Mouse (Mus musculus): ENCODE data around the gene Pbld2. TPM values are rescaled to one million over a fixed set of nuclear protein-coding genes. Genes with fewer than 3 reads are reported as not detected.

Gene Pbld2
- total and polyA plus RNA-seq, 3 experiments = 0.15 TPM; not detected in 1

DNA sequence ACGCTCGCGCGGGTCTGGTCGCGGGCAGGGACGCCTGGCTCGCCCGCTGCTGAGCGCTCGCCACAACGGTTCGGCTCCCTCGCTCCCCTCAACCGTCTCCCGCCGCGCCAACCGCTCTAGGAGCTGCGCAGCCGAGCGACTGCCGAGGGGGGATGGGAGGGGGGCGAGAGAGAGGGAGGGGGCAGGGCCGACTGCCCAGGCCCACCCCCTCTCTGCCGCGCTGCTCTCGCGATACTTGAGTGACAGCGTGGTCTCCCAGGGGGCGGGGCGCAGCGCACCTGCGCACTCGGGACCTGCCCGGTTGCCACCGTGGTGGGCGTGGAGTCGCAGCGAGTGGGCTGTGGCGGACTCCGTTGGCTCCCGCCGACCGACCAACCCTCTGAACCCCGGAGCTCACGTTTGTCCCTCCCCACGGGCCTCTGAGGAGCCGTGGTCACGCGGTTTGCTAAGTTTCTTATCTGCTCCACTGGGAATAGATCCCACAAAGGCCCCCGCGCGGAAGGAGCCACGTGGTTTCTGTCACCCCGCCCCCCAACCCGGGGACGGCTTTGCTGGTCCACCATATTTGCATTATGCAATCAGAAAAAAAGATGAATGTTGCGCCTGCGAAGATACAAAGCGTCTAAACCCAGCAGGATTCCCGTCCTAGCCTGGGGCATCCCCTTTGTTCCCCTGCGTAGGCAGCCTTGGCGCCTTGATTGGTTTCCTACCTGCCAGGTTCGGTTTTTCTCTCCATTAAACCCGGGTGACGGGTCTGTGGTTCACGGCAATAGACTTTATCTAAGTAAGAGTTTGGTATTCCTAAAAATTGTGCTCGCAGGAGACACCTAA, at the start of gene Pbld2, which contains the start of gene Hnrnph3 (continued):
- TF ChIP-seq MAX (IDR thresholded peaks at IDR 0.05; ENCODE audit: low read length) = peak; percentile 98
- no peak for TF ChIP-seq ZNF384 (IDR thresholded peaks at IDR 0.05; ENCODE audit: low read depth, low read length)
- peak; percentile 81 for TF ChIP-seq HCFC1 (IDR thresholded peaks at IDR 0.05; ENCODE audit: low read depth, low read length)
- TF ChIP-seq ZMIZ1 (IDR thresholded peaks at IDR 0.05; ENCODE audit: low read depth, low read length) = peak; percentile 73
- peak; percentile 99 for TF ChIP-seq MXI1 (IDR thresholded peaks at IDR 0.05; ENCODE audit: low read depth, low read length)

DNA sequence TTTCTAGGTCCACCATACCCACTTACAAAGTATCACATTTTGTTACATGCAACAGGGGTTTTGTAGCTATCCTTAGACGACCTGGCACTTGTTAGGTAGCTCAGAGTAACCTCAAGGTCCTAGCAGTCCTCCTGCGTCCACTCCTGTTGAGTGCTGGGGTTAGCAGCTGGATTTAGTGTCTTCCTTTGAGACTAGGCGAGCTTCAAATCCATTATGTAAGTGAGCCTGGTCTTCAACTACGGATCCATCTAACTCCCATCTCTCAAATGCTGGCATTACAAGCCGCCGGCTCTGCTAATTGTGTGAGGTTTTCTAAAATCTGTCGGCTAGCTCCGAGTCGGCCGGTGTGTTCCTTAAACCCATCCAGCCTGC, 44.5 kb upstream of the Pbld2 start:
- TF ChIP-seq SIN3A (IDR thresholded peaks at IDR 0.05; ENCODE audit: low read length) = peak; percentile 5; the same call in 1 of the 2 replicates
- no peak for TF ChIP-seq ZC3H11A (IDR thresholded peaks at IDR 0.05; ENCODE audit: low read depth, low read length)
- Histone ChIP-seq H3K27ac (ENCODE audit: control insufficient read depth, low read depth, low read length) (no peak overlapping the region), H3K79me2 (ENCODE audit: control insufficient read depth, insufficient read depth, low read length, poor library complexity) (0 out of 2 replicates have a peak, but pooled peaks cover 2% of the 10 kb centered on the region), H3K9me3 (replicated peaks; ENCODE audit: insufficient read depth, low read length) (no peaks in the 10 kb centered on the region), H3K9ac (ENCODE audit: control insufficient read depth, low read depth, low read length, poor library complexity, severe bottlenecking) (no peak overlapping the region), H3K4me1 (ENCODE audit: control insufficient read depth in 1 of 2, insufficient read depth in 2 of 2, low read length in 2 of 2) (peaks cover 0 to 6% of the 10 kb centered on the region in 2 experiments; a peak in 1 of 4 replicates), H3K36me3 (ENCODE audit: control insufficient read depth in 1 of 2, insufficient read depth in 2 of 2, low read length in 2 of 2) (peaks cover 1 to 3% of the 10 kb centered on the region in 2 experiments; a peak in 3 of 4 replicates), H3K4me3 (ENCODE audit: control insufficient read depth in 1 of 2, insufficient read depth in 1 of 2, low read depth in 2 of 2, low read length in 2 of 2) (peak overlapping the region; percentile 24 to 35; a peak in 3 of 4 replicates), H3K27me3 (ENCODE audit: control insufficient read depth in 1 of 2, insufficient read depth in 2 of 2, low read length in 2 of 2) (no peaks in the 10 kb centered on the region)
- DNase-seq (ENCODE audit: low read depth, low spot score) = no peak

- DNase-seq (ENCODE audit: low read depth, low spot score) = peak; percentile 68
- Histone ChIP-seq H3K27ac (ENCODE audit: control insufficient read depth, low read depth, low read length) (no peak within 1 kb of the TSS), H3K4me1 (ENCODE audit: control insufficient read depth in 1 of 2, insufficient read depth in 2 of 2, low read length in 2 of 2) (peaks cover 0 to 6% of the 10 kb centered on the region in 2 experiments; a peak in 1 of 4 replicates), H3K79me2 (ENCODE audit: control insufficient read depth, insufficient read depth, low read length, poor library complexity) (0 out of 2 replicates have a peak, but pooled peaks cover 2% of the 10 kb centered on the region), H3K36me3 (ENCODE audit: control insufficient read depth in 1 of 2, insufficient read depth in 2 of 2, low read length in 2 of 2) (peaks cover 0 to 3% of the 10 kb centered on the region in 2 experiments; a peak in 2 of 4 replicates), H3K9me3 (replicated peaks; ENCODE audit: insufficient read depth, low read length) (no peaks in the 10 kb centered on the region), H3K9ac (ENCODE audit: control insufficient read depth, low read depth, low read length, poor library complexity, severe bottlenecking) (peak within 1 kb of the TSS; percentile 83), H3K4me3 (ENCODE audit: control insufficient read depth in 1 of 2, insufficient read depth in 1 of 2, low read depth in 2 of 2, low read length in 2 of 2) (peak within 1 kb of the TSS; percentile 93 to 98), H3K27me3 (ENCODE audit: control insufficient read depth in 1 of 2, insufficient read depth in 2 of 2, low read length in 2 of 2) (no peaks in the 10 kb centered on the region)
- peak; percentile 14; the same call in 1 of the 2 replicates for TF ChIP-seq SIN3A (IDR thresholded peaks at IDR 0.05; ENCODE audit: low read length)
- TF ChIP-seq POLR2A (IDR thresholded peaks at IDR 0.05; ENCODE audit: control insufficient read depth in 1 of 2, insufficient read depth in 1 of 2, low read depth in 1 of 2, low read length in 2 of 2, poor library complexity in 1 of 2) = peak; percentile 35 to 52; a peak in 1 of 4 replicates
- TF ChIP-seq HCFC1 (IDR thresholded peaks at IDR 0.05; ENCODE audit: low read depth, low read length) = peak; percentile 55; the same call in 1 of the 2 replicates
- TF ChIP-seq BHLHE40 (IDR thresholded peaks at IDR 0.05; ENCODE audit: borderline replicate concordance, low read depth, low read length) = 0 out of 2 replicates have a peak, but pooled peaks have one; percentile 18
- peak in 2 of 3 experiments; percentile 64 to 91; a peak in 5 of 6 replicates for TF ChIP-seq CTCF (IDR thresholded peaks at IDR 0.05 in 2 of 3, conservative IDR thresholded peaks at IDR 0.05 in 1 of 3; ENCODE audit: control insufficient read depth in 1 of 3, insufficient read depth in 1 of 3, low read depth in 2 of 3, low read length in 3 of 3, poor library complexity in 1 of 3, severe bottlenecking in 1 of 3)
- peak; percentile 65 for TF ChIP-seq NELFE (IDR thresholded peaks at IDR 0.05; ENCODE audit: low read depth, low read length)
- peak; percentile 57; the same call in 1 of the 2 replicates for TF ChIP-seq MXI1 (IDR thresholded peaks at IDR 0.05; ENCODE audit: low read depth, low read length)
- TF ChIP-seq ETS1 (IDR thresholded peaks at IDR 0.05; ENCODE audit: low read depth, low read length) = no peak
- TF ChIP-seq MYC (IDR thresholded peaks at IDR 0.05; ENCODE audit: low read depth, low read length) = no peak
- peak; percentile 22; the same call in 1 of the 2 replicates for TF ChIP-seq MAX (IDR thresholded peaks at IDR 0.05; ENCODE audit: low read length)
- no peak for TF ChIP-seq TBP (IDR thresholded peaks at IDR 0.05; ENCODE audit: low read depth, low read length)
Observed at GRCm38 (mm10) chr10:62980039-62980954, 43.8 kb upstream of the Pbld2 start, which contains the start of gene Rufy2. Gene Rufy2, plus strand, starts transcription at chr10:62980223.

Data from MEL (cell line).